Comparison of ENCODE assay signal across 9 mouse cellular contexts in the genomic region with DNA sequence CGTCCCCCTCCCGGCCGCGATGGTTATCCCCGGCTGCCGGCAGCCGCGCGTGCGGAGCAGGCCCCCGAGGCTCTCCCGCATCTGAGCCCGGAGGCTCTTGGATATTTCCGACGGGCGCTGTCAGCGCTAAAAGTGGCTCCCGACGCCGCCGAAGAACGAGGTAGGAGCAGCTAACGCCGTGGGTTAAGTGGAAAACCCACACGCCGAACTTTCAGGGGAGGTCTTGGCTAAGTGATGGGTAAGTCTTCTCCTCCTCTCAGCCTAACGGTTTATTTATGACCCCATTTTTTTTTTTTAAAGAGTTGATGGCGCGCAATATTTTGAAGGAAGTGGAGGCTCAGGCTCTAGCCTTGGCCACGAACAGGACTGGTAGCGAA. TPM values are rescaled to one million over a fixed set of nuclear protein-coding genes. Genes with fewer than 3 reads are reported as not detected.
DNase-seq lines count a peak whose midpoint lies in the region; ATAC-seq and TF ChIP-seq lines count a peak whose summit lies in the region.
"Had no signal": no experiment of that assay in that cellular context is flagged by ENCODE, and none has a peak within 500 bp of the region (broad histone marks: within the 10 kb centered on the region; RNA-seq: fewer than 3 reads in every experiment).

No protein-coding gene starts in this region.

- TF ChIP-seq POLR2A in liver, adult 2 months (IDR thresholded peaks at IDR 0.05; ENCODE audit: extremely low read depth, insufficient read depth, low read length): no peak

- H3K27ac ChIP-seq in liver, adult 2 months (replicated peaks; ENCODE audit: insufficient read depth, low read depth, low read length): no peak overlapping the region; the same call in 1 of the 2 replicates
- no peak overlapping the region for H3K27ac ChIP-seq in embryonic facial prominence, embryonic 12.5 days
- 0 out of 2 replicates have a peak overlapping the region, but pooled peaks have one; percentile 38 for H3K27ac ChIP-seq in intestine, embryonic 14.5 days (ENCODE audit: low read depth)
- H3K27ac ChIP-seq in neural tube, embryonic 12.5 days: peak overlapping the region; percentile 32; the same call in 1 of the 2 replicates

- peak overlapping the region; percentile 80 for H3K4me3 ChIP-seq in liver, adult 2 months (ENCODE audit: insufficient read depth, low read depth, low read length)
- peak overlapping the region; percentile 97 for H3K4me3 ChIP-seq in embryonic facial prominence, embryonic 12.5 days
- H3K4me3 ChIP-seq in intestine, embryonic 14.5 days (ENCODE audit: low read depth, low read length): peak overlapping the region; percentile 95
- peak overlapping the region; percentile 84 for H3K4me3 ChIP-seq in neural tube, embryonic 12.5 days

- ATAC-seq in embryonic facial prominence, embryonic 12.5 days (ENCODE audit: insufficient number of reproducible peaks, insufficient read depth, low FRiP score, low TSS enrichment): no peak
- no peak for ATAC-seq in intestine, embryonic 14.5 days (replicated peaks; ENCODE audit: low FRiP score, low TSS enrichment, low read depth)
- no peak; the same call in 1 of the 2 replicates for ATAC-seq in neural tube, embryonic 12.5 days (ENCODE audit: low FRiP score, low read depth)
- ATAC-seq in cerebellum, adult (ENCODE audit: insufficient number of reproducible peaks, low FRiP score, low TSS enrichment): no peak

- peaks cover 10% of the 10 kb centered on the region for H3K4me1 ChIP-seq in liver, adult 2 months (ENCODE audit: control insufficient read depth, insufficient read depth, low read length)
- peaks cover 27% of the 10 kb centered on the region for H3K4me1 ChIP-seq in embryonic facial prominence, embryonic 12.5 days
- peaks cover 27% of the 10 kb centered on the region for H3K4me1 ChIP-seq in intestine, embryonic 14.5 days (replicated peaks; ENCODE audit: control insufficient read depth, insufficient read depth, low read length)
- H3K4me1 ChIP-seq in neural tube, embryonic 12.5 days: peaks cover 26% of the 10 kb centered on the region

- peaks cover 28% of the 10 kb centered on the region for H3K36me3 ChIP-seq in liver, adult 2 months (ENCODE audit: control insufficient read depth, insufficient read depth, low read length)
- H3K36me3 ChIP-seq in embryonic facial prominence, embryonic 12.5 days: peaks cover 24% of the 10 kb centered on the region
- H3K36me3 ChIP-seq in intestine, embryonic 14.5 days (ENCODE audit: control insufficient read depth, insufficient read depth, low read length): peaks cover 52% of the 10 kb centered on the region
- peaks cover 32% of the 10 kb centered on the region for H3K36me3 ChIP-seq in neural tube, embryonic 12.5 days

- H3K9me3 ChIP-seq in embryonic facial prominence, embryonic 12.5 days: no peaks in the 10 kb centered on the region
- no peaks in the 10 kb centered on the region for H3K9me3 ChIP-seq in intestine, embryonic 14.5 days (ENCODE audit: control insufficient read depth, low read length)
- H3K9me3 ChIP-seq in neural tube, embryonic 12.5 days: no peaks in the 10 kb centered on the region

- TF ChIP-seq CTCF in liver, adult 2 months (IDR thresholded peaks at IDR 0.05; ENCODE audit: low read depth, low read length): no peak

- no peak for DNase-seq in liver, adult 2 months (ENCODE audit: extremely low read depth, low read depth, low spot score)
- no peak for DNase-seq in liver
- no peak for DNase-seq in intestine, embryonic 14.5 days (ENCODE audit: low spot score)
- DNase-seq in left cerebral cortex, adult 18-20 months (ENCODE audit: low spot score in 2 of 2): no peak
- no peak for DNase-seq in thymus, postnatal 36 days

- H3K27me3 ChIP-seq in liver, adult 2 months (ENCODE audit: control insufficient read depth, insufficient read depth, low read length): no peaks in the 10 kb centered on the region
- no peaks in the 10 kb centered on the region for H3K27me3 ChIP-seq in embryonic facial prominence, embryonic 12.5 days
- no peaks in the 10 kb centered on the region for H3K27me3 ChIP-seq in intestine, embryonic 14.5 days (replicated peaks; ENCODE audit: control insufficient read depth, insufficient read depth, low read length)
- H3K27me3 ChIP-seq in neural tube, embryonic 12.5 days (replicated peaks): no peaks in the 10 kb centered on the region

- peak overlapping the region; percentile 98 for H3K4me2 ChIP-seq in embryonic facial prominence, embryonic 12.5 days (replicated peaks)
- H3K4me2 ChIP-seq in intestine, embryonic 14.5 days (ENCODE audit: low read length): peak overlapping the region; percentile 99
- H3K4me2 ChIP-seq in neural tube, embryonic 12.5 days (replicated peaks): peak overlapping the region; percentile 98

- under 1% methylated on average over 31 of the region's 31 CpGs for WGBS in liver, adult 2 months
- WGBS in embryonic facial prominence, embryonic 12.5 days: under 1% methylated on average over 31 of the region's 31 CpGs
- WGBS in intestine, embryonic 14.5 days: under 1% methylated on average over 31 of the region's 31 CpGs
- under 1% methylated on average over 31 of the region's 31 CpGs for WGBS in neural tube, embryonic 12.5 days

- peaks cover 5% of the 10 kb centered on the region for H3K79me2 ChIP-seq in liver, adult 2 months (ENCODE audit: control insufficient read depth, insufficient read depth, low read length)

- H3K9ac ChIP-seq in liver, adult 2 months (ENCODE audit: low read depth, low read length): peak overlapping the region; percentile 77
- peak overlapping the region; percentile 85 for H3K9ac ChIP-seq in embryonic facial prominence, embryonic 12.5 days
- H3K9ac ChIP-seq in intestine, embryonic 14.5 days (ENCODE audit: low read length): peak overlapping the region; percentile 81
- peak overlapping the region; percentile 80 for H3K9ac ChIP-seq in neural tube, embryonic 12.5 days

RNA-seq across cellular contexts. Expression of gene Nop9, which starts 0.4 kb away (rescaled TPM):
- 11.0 and 13.0 TPM in 2 replicates for total RNA-seq in liver, adult 2 months (2014; rRNA removed)
- polyA plus RNA-seq in liver, adult 2 months (2012; rRNA removed): 11.8 and 15.1 TPM in 2 replicates
- 51.0 and 57.3 TPM in 2 replicates for polyA plus RNA-seq in embryonic facial prominence, embryonic 12.5 days (2016; fragmentation: Nextera tagmentation; extraction: Ambion mirVana)
- polyA plus RNA-seq in intestine, embryonic 14.5 days (2014; fragmentation: Nextera tagmentation; extraction: Ambion mirVana): 42.8 and 45.0 TPM in 2 replicates
- polyA plus RNA-seq in neural tube, embryonic 12.5 days (2016; fragmentation: Nextera tagmentation; extraction: Ambion mirVana): 44.2 and 47.0 TPM in 2 replicates
- 10 to 100 TPM; 10.7 to 11.6 TPM for total RNA-seq in left cerebral cortex, adult 18-20 months (2021)

RNA-seq across cellular contexts. Expression of gene Dhrs1, which starts 0.4 kb away (rescaled TPM):
- 109 and 140 TPM in 2 replicates for total RNA-seq in liver, adult 2 months (2014; rRNA removed)
- polyA plus RNA-seq in liver, adult 2 months (2012; rRNA removed): 263 and 286 TPM in 2 replicates
- polyA plus RNA-seq in embryonic facial prominence, embryonic 12.5 days (2016; fragmentation: Nextera tagmentation; extraction: Ambion mirVana): 81.5 and 86.7 TPM in 2 replicates
- polyA plus RNA-seq in intestine, embryonic 14.5 days (2014; fragmentation: Nextera tagmentation; extraction: Ambion mirVana): 81.9 and 84.3 TPM in 2 replicates
- 74.1 and 81.8 TPM in 2 replicates for polyA plus RNA-seq in neural tube, embryonic 12.5 days (2016; fragmentation: Nextera tagmentation; extraction: Ambion mirVana)
- total RNA-seq in left cerebral cortex, adult 18-20 months (2021): 10 to 100 TPM; 86.9 to 88.7 TPM

RNA-seq across cellular contexts. Expression of gene Cideb, which starts 12.4 kb away (rescaled TPM):
- 101 and 128 TPM in 2 replicates for total RNA-seq in liver, adult 2 months (2014; rRNA removed)
- 483 and 586 TPM in 2 replicates for polyA plus RNA-seq in liver, adult 2 months (2012; rRNA removed)
- polyA plus RNA-seq in embryonic facial prominence, embryonic 12.5 days (2016; fragmentation: Nextera tagmentation; extraction: Ambion mirVana): 0.19 and 0.50 TPM in 2 replicates
- 5.4 and 8.1 TPM in 2 replicates for polyA plus RNA-seq in intestine, embryonic 14.5 days (2014; fragmentation: Nextera tagmentation; extraction: Ambion mirVana)
- 0.30 TPM in 1 of 2 replicates, not detected in the other for polyA plus RNA-seq in neural tube, embryonic 12.5 days (2016; fragmentation: Nextera tagmentation; extraction: Ambion mirVana)
- total RNA-seq in left cerebral cortex, adult 18-20 months (2021): 1 to 10 TPM; 2.3 to 2.4 TPM

RNA-seq across cellular contexts. Expression of gene Ltb4r2, which starts 15.4 kb away (rescaled TPM):
- 0.74 and 0.94 TPM in 2 replicates for total RNA-seq in liver, adult 2 months (2014; rRNA removed)
- 1.9 and 2.6 TPM in 2 replicates for polyA plus RNA-seq in liver, adult 2 months (2012; rRNA removed)
- polyA plus RNA-seq in embryonic facial prominence, embryonic 12.5 days (2016; fragmentation: Nextera tagmentation; extraction: Ambion mirVana): 0.55 and 0.60 TPM in 2 replicates
- 0.08 and 0.65 TPM in 2 replicates for polyA plus RNA-seq in intestine, embryonic 14.5 days (2014; fragmentation: Nextera tagmentation; extraction: Ambion mirVana)
- polyA plus RNA-seq in neural tube, embryonic 12.5 days (2016; fragmentation: Nextera tagmentation; extraction: Ambion mirVana): 0.37 and 0.52 TPM in 2 replicates
- under 1 TPM; 0.26 to 0.52 TPM for total RNA-seq in left cerebral cortex, adult 18-20 months (2021)
- total RNA-seq: adrenal gland, adult 18-20 months had no signal

RNA-seq across cellular contexts. Expression of gene Ltb4r1, which starts 19.9 kb away (rescaled TPM):
- total RNA-seq in liver, adult 2 months (2014; rRNA removed): 0.28 and 0.34 TPM in 2 replicates
- polyA plus RNA-seq in liver, adult 2 months (2012; rRNA removed): 0.80 and 1.4 TPM in 2 replicates
- 0.48 and 0.60 TPM in 2 replicates for polyA plus RNA-seq in embryonic facial prominence, embryonic 12.5 days (2016; fragmentation: Nextera tagmentation; extraction: Ambion mirVana)
- polyA plus RNA-seq in intestine, embryonic 14.5 days (2014; fragmentation: Nextera tagmentation; extraction: Ambion mirVana): 0.30 and 0.38 TPM in 2 replicates
- polyA plus RNA-seq in neural tube, embryonic 12.5 days (2016; fragmentation: Nextera tagmentation; extraction: Ambion mirVana): 0.23 and 0.37 TPM in 2 replicates
- total RNA-seq in left cerebral cortex, adult 18-20 months (2021): under 1 TPM in 1 of 2 experiments, not detected in 1; 0.33 TPM

Comparison
In these comparisons a context has a peak if more than half of its experiments do, and no peak if none do; other contexts are left out.
1. H3K27ac ChIP-seq: peak in intestine, embryonic 14.5 days (single experiment) and neural tube, embryonic 12.5 days (single experiment); none in liver, adult 2 months (single experiment) and embryonic facial prominence, embryonic 12.5 days (single experiment).
2. RNA of gene Cideb, which starts 12.4 kb away (polyA plus RNA-seq): 483 to 586 TPM in liver, adult 2 months; 5.4 to 8.1 TPM in intestine, embryonic 14.5 days, 0.19 to 0.50 TPM in embryonic facial prominence, embryonic 12.5 days and 0.30 TPM in neural tube, embryonic 12.5 days; every median in the first group is over 10 times any median in the second.
3. Peak in every context shown above with its lines, with median percentiles within 50 percentile points of each other: H3K4me3 ChIP-seq, H3K9ac ChIP-seq and H3K4me2 ChIP-seq.